Mouse (Mus musculus) kidney, adult 2 months (tissue): ENCODE data around the gene Cd180.

Source experiments
- CTCF ChIP-seq: fragments of 200-500 bp; conservative IDR thresholded peaks from 2 replicates; pipeline ENCODE4 v1.5.1; 2011; ENCODE audit warnings: low read depth, mild to moderate bottlenecking, control low read depth, low read length, moderate library complexity, mixed read lengths; ENCODE audit not compliant: insufficient read depth, insufficient read length
- POLR2A ChIP-seq: fragments of 200-500 bp; IDR thresholded peaks from one replicate; pipeline ENCODE4 v1.6.1; 2011; ENCODE audit warnings: low read depth, low read length, control low read depth

GRCm38 (mm10) chr13:102700176-102700575 is 6.8 kb downstream of the Cd180 start:
- TF ChIP-seq POLR2A: no peak
- TF ChIP-seq CTCF: no peak
